Mouse (Mus musculus) heart, postnatal 0 days (tissue): ENCODE data around the gene Trip12. TPM values are rescaled to one million over a fixed set of nuclear protein-coding genes. Genes with fewer than 3 reads are reported as not detected.

Source experiments
- ATAC-seq: fragments of 200-750 bp; cut with Nextera tagmentation; 2 replicates; pipeline ENCODE4 v1.8.0; 2017; ENCODE audit warnings: low read depth, moderate number of reproducible peaks, moderate library complexity; ENCODE audit not compliant: insufficient read depth
- DNase-seq: peaks from one replicate; pipeline ENCODE4 v3.0.0-alpha.2; 2016; ENCODE audit warnings: low spot score
- H3K27ac ChIP-seq: fragments of 300-500 bp; sonication (generic); 2 replicates; pipeline ENCODE4 v1.5.1; 2014; ENCODE audit warnings: low read depth, mild to moderate bottlenecking
- H3K27me3 ChIP-seq: fragments of 300-500 bp; sonication (generic); 2 replicates; pipeline ENCODE4 v1.6.1; 2014; ENCODE audit warnings: low read length, mixed read lengths; ENCODE audit not compliant: control insufficient read depth, insufficient read depth
- H3K36me3 ChIP-seq: fragments of 300-500 bp; sonication (generic); replicated peaks from 2 replicates; pipeline ENCODE4 v1.6.1; 2014; ENCODE audit warnings: low read length, mixed read lengths; ENCODE audit not compliant: control insufficient read depth, insufficient read depth
- H3K4me1 ChIP-seq: fragments of 300-500 bp; sonication (generic); 2 replicates; pipeline ENCODE4 v1.6.1; 2014; ENCODE audit warnings: antibody characterized with exemption; ENCODE audit not compliant: control insufficient read depth, insufficient read depth
- H3K4me2 ChIP-seq: fragments of 300-500 bp; sonication (generic); 2 replicates; pipeline ENCODE4 v1.6.1; 2014; ENCODE audit warnings: low read depth, mild to moderate bottlenecking, low read length, moderate library complexity
- H3K4me3 ChIP-seq: fragments of 300-500 bp; sonication (generic); 2 replicates; pipeline ENCODE4 v1.5.1; 2014; ENCODE audit warnings: low read depth, low read length
- H3K9ac ChIP-seq: fragments of 300-500 bp; sonication (generic); replicated peaks from 2 replicates; pipeline ENCODE4 v1.6.1; 2014; ENCODE audit warnings: low read depth, low read length, mixed read lengths
- H3K9me3 ChIP-seq: fragments of 300-500 bp; sonication (generic); replicated peaks from 2 replicates; pipeline ENCODE4 v1.6.1; 2016; ENCODE audit warnings: low read length; ENCODE audit not compliant: control insufficient read depth
- CTCF ChIP-seq: IDR thresholded peaks from 2 replicates; pipeline ENCODE4 v1.5.1; 2016; ENCODE audit warnings: antibody characterized with exemption, control low read depth, low read depth
- EP300 ChIP-seq: IDR thresholded peaks from 2 replicates; pipeline ENCODE4 v1.6.1; 2016; ENCODE audit warnings: antibody characterized with exemption, low read depth
- WGBS: fragments of 180-500 bp; shearing (Covaris S2); extraction: QIAGEN DNeasy Blood & Tissue Kit; methylation state at CpG from one replicate; pipeline ENCODE4 v1.1.7; 2014; 5-methylcytosine and 5-hydroxymethylcytosine counted together
- polyA plus RNA-seq: library from polyadenylated mRNA; unstranded; fragments of >200 nt; fragmentation: Nextera tagmentation; extraction: Ambion mirVana; gene quantifications from 2 replicates; pipeline ENCODE4 v1.2.1, GENCODE M21; 2015
- total RNA-seq: library from RNA; depleted of rRNA; stranded (reverse); fragments of >200 nt; gene quantifications from 2 replicates; pipeline ENCODE4 v1.2.3, GENCODE M21; 2014; ENCODE audit warnings: low replicate concordance

Trip12 gene
- total and polyA plus RNA-seq, 2 experiments from 2014 or later, result 31.5 to 93.7 TPM

DNA sequence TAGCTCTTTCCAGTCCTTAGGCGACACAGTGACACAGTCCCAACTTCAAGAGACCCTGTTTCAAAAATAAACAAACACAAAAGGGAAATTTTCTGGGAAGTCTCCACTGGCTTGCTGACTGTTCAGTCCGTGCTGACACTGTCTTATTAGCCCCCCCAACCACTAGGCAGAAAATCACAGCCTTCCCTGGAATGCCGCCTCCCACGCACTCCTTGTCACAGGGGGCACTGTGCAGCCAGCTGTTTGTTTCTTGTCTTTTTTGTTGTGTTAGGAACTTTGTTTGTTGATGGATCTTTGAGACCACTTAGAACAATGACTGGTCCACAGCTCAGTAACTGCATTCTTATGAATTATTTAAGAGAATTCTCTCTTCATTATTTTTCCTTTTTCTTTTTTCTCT is 43.6 kb upstream of the Trip12 start:
- DNase-seq (no peak), ATAC-seq (no peak)
- TF ChIP-seq EP300, result no peak
- no peak for TF ChIP-seq CTCF
- Histone ChIP-seq H3K4me1 (no peaks in the 10 kb centered on the region), H3K4me3 (no peak overlapping the region), H3K36me3 (no peaks in the 10 kb centered on the region), H3K9me3 (no peaks in the 10 kb centered on the region), H3K9ac (no peak overlapping the region), H3K27ac (no peak overlapping the region), H3K27me3 (no peaks in the 10 kb centered on the region), H3K4me2 (no peak overlapping the region)
- WGBS, result 62% methylated on average over 4 of the region's 4 CpGs

GRCm38 (mm10) chr1:84882937-84883336 is 42.6 kb upstream of the Trip12 start:
- TF ChIP-seq CTCF (no peak), EP300 (no peak)
- 86% methylated on average over 4 of the region's 4 CpGs for WGBS
- Histone ChIP-seq H3K4me1 (no peaks in the 10 kb centered on the region), H3K36me3 (no peaks in the 10 kb centered on the region), H3K4me2 (no peak overlapping the region), H3K27ac (no peak overlapping the region), H3K9ac (no peak overlapping the region), H3K9me3 (no peaks in the 10 kb centered on the region), H3K4me3 (no peak overlapping the region), H3K27me3 (no peaks in the 10 kb centered on the region)
- DNase-seq (no peak), ATAC-seq (no peak)

DNA sequence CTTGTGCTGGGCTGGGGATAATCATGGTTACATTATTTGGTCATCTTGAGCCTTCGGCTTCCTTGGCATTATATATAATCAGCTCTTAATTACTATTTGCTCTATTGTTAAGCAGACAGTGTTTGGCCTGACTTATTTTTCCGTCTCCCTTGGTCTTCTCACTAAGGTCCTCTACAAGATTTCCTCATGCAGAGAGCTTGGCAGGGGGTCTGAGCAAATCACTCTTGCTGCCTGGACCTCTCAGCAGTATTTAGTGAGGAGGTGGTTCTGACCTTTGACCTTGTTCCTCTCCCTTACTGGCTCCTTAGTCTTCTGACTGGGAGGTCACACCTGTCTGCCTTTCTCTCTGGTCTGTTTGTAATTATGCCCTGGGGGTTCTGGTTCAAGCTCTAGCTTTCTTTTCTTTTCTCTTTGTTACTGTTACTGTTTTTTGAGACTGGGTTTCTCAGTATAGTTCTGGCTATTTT is 41.8 kb upstream of the Trip12 start:
- Histone ChIP-seq H3K9ac (no peak overlapping the region), H3K9me3 (no peaks in the 10 kb centered on the region), H3K27me3 (no peaks in the 10 kb centered on the region), H3K4me1 (no peaks in the 10 kb centered on the region), H3K4me2 (no peak overlapping the region), H3K27ac (no peak overlapping the region), H3K36me3 (no peaks in the 10 kb centered on the region), H3K4me3 (no peak overlapping the region)
- WGBS, result 78% methylated on average over 2 of the region's 2 CpGs
- TF ChIP-seq CTCF (no peak), EP300 (no peak)
- DNase-seq (no peak), ATAC-seq (no peak)

- Histone ChIP-seq H3K27me3 (no peaks in the 10 kb centered on the region), H3K9ac (no peak overlapping the region), H3K4me3 (no peak overlapping the region), H3K36me3 (no peaks in the 10 kb centered on the region), H3K9me3 (no peaks in the 10 kb centered on the region), H3K4me1 (no peaks in the 10 kb centered on the region), H3K4me2 (no peak overlapping the region), H3K27ac (no peak overlapping the region)
- DNase-seq (no peak), ATAC-seq (no peak)
- TF ChIP-seq EP300 (no peak), CTCF (no peak; the same call in 1 of the 2 replicates)
- 71% methylated on average over 11 of the region's 11 CpGs for WGBS
Measured at GRCm38 (mm10) chr1:84881248-84882065, 41.1 kb upstream of the Trip12 start.

DNA sequence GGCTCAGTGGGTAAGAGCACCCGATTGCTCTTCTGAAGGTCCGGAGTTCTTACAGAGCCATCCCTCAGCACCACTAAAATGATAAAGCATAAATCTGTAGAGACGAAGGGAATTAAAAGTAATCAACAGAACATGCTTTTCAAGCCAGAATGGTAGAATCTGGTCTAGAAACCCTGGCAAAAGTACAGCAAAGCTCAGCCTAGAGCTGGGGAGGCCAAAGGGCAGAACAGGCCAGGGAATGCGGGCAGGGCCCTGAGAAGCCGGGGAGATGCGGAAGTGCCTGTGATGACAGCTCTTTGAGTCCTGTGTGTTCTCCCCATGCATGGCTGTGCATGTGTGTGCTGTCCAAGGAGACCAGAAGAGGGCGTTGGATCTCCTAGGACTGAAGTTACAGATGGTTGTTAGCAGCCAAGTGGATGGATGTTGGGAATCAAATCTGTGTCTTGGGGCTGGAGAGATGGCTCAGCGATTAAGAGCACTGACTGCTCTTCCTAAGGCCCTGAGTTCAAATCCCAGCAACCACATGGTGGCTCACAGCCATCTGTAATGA is 39.3 kb upstream of the Trip12 start:
- WGBS, result 91% methylated on average over 8 of the region's 8 CpGs
- Histone ChIP-seq H3K36me3 (no peaks in the 10 kb centered on the region), H3K4me2 (no peak overlapping the region), H3K4me3 (no peak overlapping the region), H3K27ac (no peak overlapping the region), H3K27me3 (no peaks in the 10 kb centered on the region), H3K4me1 (no peaks in the 10 kb centered on the region), H3K9ac (no peak overlapping the region), H3K9me3 (no peaks in the 10 kb centered on the region)
- DNase-seq, result no peak
- TF ChIP-seq EP300 (no peak), CTCF (no peak)
- ATAC-seq, result no peak
